Mouse (Mus musculus): Measurements from ENCODE around the gene Brd4. TPM values are rescaled to one million over a fixed set of nuclear protein-coding genes. Genes with fewer than 3 reads are reported as not detected.

The Brd4 gene
- total RNA-seq (2022), result 100 to 1,000 TPM in 3 of 4 experiments, 10 to 100 TPM in 1; 95.4 to 135 (median 109) TPM

DNA sequence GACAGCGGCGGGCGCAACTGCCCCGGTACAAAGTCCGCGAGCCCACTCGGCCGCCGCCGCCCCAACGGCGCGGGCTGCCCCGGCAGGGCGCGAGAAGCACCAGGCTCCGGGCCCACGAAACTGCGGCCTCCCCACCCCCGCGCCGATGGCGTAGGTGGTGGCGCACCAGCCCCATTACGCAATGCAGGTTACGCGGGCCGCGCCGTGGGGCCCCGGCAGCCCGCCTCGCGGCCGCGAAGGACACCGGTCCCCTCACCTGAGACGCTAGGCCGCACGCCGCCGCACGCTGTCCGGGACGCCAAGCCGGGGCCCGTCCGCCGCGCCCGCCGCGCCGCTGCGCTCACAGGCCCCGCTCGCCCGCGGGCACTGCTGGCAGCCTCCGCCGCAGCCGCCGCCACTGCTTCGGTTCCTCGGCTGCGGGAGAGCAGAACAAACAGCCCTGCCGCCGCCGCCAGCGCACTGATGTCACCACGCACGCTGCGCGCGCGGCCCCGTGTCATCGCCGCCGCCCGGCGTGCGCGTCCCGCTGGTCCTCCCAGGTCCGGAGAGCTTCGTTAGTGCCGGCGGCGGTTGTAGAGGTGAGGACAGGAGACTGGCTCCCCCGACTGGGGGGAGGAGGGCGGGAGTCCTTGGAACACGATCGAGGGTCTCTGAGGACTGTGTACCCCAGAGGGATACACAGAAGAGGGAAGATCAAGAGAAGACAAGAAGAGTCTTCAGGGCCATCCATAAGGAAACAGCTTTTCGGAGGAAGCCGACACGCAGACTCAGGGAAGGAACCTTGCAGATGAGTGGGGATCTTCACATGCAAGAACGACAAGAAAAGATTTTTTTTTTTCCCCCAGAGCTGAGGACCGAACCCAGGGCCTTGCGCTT, at the start of gene Brd4:
Brd4 (minus strand) TSS at position 461 of the 876 bp plus-strand sequence.
- DNase-seq, result peak; percentile 86

DNA sequence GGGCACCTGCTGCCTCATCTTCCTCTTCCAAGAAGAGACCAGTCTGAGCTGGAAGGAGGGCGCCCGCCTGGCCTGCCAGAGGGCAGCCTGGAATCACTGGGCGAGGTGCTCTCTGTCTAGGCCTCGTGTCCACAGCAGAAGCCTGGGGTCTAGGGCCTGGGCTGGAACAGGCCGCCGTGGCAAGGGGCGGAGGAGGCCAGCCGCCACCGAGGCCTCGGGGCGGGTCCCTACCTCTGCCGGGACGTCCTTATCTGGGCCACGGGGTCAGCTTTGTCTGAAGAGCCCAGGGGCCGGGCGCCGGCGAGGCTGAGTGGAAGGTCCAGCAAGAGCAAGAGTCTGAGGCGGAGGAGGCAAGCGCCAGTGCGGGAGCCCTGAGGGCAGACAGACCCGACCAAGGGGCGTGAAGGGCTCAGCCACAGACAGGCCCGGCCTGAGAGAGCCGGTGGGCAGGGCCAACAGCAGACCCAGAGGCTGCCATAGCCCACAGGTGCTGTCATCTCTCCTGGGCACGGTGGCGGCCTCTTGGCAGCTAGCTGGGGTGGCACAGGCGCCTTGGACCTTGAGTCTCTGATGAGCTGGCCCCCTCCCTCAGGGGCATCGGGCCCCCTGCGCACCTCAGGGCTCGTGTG, 49.3 kb upstream of the Brd4 start:
- no peak for DNase-seq

DNA sequence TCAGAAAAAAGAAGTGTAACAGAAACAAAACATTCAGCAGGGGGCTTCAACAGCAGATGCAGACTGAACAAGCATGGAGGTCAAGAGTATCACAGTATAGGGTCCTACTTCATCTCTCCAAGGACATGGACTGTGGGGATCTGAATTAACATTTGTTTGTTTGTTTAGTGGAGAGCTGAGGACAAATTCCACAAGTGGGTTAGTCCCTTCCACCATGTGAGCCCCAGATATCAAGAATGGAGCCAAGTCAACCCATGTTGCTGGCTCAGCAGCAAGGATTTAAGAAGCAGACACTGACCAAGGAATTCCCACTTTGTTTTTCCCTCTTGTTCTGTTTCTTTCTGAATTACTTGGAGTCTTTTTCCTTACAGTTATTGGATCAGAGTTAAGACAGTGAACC, 43.0 kb upstream of the Brd4 start:
- no peak for DNase-seq

DNA sequence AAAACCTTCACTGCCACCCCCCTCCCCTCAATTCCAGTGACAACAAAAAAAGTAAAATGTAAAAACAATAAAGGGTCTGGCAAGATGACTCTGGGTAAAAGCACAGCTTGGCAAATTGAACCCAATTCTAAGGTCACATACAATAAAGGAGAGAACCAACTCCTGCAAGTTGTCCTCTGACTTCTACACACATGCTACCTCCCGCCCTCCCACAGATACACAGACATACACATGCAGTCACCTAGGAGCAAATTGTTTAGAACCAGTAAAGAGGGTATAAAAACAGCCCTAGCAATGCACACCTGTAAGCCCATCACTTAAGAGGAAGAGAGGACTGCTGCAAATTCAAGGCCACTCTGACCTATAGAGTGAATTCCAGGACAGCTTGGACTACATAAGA, 38.3 kb upstream of the Brd4 start:
- no peak for DNase-seq

DNA sequence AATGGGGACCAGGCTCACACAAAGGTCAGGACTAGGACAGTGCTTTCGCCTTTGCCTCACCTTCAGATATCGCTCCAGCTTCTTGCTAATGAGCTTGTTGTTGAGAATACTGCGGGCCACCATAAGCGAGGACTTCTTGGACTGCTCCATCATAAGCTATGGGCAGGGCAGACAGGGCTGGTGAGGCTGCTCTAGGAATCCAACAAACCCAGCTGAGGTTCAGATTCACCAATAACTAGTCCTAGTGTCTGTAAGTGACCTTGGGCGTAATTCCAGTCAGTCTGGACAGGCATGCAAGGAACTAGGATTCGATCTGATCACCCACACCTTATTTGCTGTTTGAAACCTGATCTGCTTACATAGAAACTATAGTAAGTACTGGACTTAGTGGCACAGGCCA, 37.3 kb upstream of the Brd4 start:
- no peak for DNase-seq

DNA sequence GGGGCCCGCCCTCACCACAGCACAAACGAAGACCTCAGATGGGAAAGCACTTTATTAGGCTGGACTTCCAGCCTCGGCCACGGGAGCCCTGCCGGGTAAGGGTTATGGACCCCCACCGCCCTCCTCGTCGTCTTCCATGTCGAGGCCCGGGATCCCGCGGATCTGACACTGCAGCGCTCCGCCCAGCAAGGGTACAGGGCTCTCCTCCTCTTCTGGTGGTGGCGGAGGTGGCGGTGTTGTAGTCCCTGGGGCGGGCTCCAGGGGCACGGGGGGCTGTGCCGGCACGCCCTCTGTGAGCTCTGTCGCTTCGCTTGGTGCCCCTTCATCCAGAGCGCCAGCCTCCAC, 36.8 kb upstream of the Brd4 start:
- no peak for DNase-seq

DNA sequence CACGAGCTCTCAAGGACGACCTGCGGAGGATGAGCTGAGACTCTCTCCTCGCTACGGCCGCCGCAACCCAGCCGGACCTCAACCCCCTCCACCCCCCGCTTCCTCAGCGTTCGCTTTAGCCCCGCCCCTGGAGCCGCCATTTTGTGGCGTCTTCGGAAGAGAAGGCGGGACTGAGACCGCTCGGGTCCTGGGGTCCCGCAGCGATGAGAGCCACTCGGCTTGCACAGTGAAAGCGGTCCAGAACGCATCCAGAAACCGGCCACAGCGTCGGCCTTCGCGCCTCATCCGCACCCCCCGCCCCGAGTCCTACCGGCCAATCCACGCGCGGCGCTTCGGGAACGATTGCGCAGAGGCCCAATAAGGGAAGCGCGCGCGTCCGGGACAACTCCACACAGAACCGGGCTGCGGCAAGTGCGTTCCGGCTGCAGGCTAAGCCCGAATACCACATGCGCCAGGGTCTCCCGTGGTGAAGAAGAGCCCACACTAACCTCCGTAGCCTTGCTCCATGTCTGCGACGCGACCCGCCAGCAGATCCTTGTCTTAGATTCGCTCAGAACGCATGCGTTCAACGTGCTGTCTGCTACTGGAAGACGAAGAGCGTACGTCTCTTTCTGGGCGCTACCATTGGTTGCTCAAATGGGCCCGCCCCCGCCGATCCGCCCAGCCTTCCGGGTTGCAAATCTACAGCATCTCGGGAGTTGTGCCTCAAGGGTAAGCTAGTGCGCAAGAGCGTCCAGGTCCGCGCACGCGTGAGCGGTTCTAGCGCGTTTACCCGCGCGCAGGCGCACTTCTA, 36.3 kb upstream of the Brd4 start, which contains the start of gene Akap8:
Akap8 (minus strand) TSS at position 642 of the 793 bp plus-strand sequence.
- peak; percentile 99 for DNase-seq

DNA sequence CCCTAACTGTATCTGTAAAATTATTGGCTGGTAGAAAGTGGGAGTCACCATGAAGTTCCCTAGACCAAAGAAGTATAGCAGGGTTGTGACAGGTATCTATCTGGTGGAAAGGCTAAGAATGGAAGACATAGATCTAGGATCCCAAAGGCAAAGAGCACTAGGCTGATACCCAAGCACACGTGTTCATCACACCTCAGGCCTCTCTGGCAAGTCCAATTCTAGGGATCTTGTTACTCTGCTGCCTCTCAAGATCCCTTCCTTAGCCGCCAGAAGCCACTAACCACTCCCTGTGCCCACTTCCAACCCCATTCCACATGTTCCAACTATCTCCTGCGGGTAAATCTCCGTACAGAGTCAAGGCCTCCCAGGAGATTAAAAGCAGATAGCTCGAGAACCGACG, 35.4 kb upstream of the Brd4 start:
- no peak for DNase-seq

DNA sequence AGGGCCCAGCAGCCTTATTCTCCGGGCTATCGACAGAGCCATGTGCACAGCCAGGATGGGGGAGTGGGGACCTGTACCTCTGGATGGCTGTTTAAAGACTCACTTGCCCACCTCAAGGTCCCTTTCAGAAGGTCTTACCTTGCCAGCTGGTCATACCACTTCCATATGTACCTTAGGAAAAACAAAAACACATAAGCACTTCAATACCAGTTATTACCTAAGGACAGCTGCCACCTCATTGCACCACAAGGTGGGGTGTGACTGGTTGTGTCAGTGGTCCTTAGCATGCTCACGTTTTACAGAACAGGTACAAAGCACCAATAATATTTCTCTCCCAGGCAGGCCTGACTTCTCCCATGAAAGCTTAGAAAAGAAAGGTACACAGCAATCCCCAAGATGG, 33.2 kb upstream of the Brd4 start:
- no peak for DNase-seq

DNA sequence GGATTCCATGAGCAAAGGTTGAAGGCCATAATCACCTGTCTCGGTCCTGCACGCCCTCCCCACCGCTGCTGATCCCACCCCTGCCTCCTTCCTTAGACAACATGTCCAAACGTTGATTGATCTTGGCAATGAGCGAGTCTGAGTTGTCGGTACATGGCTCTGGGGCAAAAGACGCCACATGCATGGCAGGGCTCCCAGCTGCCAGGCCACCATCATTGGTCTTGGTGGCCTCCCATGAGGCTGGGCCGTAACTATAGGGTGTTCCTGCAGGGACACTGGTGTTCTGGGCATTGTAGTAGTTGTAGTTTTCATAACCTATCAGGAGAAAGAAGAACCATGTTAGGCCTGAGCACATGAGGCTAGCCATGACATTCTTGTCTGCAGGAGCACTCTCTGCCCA, 32.5 kb upstream of the Brd4 start:
- no peak for DNase-seq

DNA sequence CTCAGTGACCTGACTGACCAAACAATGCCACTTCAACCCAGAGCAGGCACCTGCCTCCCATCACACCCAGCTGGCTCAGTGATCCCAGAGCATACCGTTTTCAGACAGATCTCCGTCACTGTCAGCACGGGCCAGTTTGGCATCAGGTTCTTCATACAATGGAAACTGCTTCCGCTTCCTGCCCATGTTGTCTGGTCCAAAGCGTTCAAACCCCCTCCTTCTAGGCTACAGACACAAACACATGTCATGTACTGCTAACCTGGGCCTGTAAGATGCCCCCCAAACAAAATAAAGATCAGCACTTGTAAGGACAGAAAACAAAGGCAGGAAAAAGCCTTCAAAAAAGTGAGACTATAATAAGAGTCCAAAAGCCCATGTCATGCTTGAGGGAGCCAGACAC, 31.0 kb upstream of the Brd4 start:
- no peak for DNase-seq

DNA sequence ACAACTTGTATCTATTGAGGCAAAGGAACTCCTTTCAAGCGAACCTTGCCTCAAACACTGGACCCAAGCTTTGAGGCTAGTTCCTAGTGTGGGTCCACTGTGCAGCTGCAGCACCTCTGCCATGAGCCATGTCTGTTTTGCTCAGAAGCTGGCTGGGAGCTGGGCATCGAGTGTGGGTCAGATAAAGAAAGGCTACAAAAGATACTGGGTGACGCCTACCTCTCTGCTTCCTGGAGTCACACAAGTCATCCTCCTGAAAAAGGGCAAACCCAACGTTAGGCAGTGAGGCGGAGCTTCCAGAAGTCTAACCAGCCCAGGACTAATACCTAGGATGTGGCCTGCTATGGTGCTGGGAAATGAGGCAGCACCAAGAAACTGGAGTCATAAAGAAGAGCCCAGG, 29.4 kb upstream of the Brd4 start:
- DNase-seq, result no peak

DNA sequence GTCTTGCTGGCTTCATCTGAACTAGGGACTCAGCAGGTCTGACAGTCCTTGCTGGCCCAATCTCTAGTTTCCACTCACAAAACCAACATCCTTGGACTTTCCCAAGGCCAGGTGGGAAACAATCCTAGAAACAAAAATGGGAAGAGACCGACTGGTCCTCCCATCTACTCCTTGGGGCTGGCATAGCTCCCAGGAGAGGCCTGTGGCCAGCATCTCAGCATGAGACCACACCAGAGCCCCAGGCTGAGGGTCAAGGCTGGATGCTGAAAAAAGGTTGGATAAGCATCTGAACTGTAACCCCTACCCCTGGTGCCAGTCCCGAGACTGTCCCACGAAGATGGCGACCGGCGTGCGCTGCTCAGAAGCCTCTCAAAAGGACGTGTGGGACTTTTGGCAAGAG, 28.3 kb upstream of the Brd4 start:
- no peak for DNase-seq

DNA sequence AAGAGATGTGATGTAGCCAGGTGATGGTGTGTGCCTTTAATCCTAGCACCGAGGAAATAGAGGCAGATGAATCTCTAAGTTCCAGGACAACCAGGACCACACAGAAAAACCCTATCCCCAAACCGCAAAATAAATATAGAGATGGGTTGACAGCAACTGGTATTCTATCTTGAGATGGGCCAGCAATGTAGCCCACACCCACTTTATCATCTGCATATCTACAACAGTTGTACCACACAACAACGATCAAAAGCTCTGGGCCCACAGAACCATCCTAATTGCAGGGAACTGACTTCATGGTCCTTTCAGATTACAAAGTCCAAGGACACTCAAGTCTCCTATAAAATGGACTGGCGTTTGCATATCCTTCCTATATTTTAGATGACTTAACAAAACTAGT, 23.4 kb upstream of the Brd4 start:
- no peak for DNase-seq

DNA sequence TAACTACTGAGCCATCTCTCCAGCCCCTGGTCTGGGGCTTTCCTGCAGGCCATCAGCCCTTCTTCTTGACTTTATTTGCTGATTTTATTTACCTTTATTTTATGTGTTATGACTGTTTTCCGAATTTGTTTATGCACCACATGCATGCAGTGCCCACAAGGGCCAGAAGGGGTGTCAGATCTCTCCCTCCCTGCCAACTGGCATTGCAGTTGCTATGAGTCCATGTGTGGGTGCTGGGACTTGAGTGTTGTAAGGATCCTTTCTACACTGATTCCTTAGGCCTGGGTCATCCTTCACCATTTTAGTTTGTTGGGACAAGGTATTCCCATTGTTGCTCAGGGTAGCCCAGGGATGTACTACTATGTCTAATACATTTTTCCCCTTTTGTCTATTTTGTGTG, 13.6 kb upstream of the Brd4 start:
- no peak for DNase-seq

DNA sequence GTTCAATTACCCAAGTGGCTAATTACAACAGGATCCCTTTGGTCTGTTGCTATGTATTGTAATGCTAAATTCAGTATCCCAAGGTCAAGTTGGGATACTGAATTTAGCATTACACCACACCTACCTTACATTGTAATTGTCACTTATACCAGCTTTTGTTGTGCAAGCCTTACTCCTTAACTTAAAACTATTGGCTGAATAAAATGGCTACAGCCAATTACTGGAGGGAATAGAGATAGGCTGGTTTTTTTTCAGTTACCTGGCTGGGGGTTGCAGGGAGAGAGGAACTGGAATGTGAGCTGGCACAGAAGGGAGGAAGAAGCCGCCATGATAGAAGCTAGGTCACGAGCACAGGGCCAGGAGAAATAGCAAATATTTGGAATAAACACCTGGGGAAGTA, 11.4 kb upstream of the Brd4 start:
- no peak for DNase-seq

DNA sequence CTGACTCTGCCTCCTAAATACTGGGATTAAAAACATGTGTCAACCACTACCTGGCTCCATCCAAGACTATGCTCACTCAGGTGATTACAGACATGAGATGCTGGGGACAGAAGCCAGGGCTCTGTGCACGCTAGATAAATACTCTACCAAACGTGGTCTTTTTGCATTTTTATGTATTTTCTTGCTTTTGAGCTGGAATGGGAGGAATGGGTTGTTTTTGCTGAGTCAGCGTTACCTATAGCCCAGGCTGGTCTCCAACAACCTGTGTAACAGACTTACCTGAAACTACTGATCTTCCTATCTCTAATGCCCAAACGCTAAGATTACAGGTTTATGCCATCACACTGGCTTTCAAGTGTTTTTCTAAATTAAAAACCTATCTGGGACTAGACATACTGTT, 10.6 kb upstream of the Brd4 start:
- DNase-seq, result no peak

DNA sequence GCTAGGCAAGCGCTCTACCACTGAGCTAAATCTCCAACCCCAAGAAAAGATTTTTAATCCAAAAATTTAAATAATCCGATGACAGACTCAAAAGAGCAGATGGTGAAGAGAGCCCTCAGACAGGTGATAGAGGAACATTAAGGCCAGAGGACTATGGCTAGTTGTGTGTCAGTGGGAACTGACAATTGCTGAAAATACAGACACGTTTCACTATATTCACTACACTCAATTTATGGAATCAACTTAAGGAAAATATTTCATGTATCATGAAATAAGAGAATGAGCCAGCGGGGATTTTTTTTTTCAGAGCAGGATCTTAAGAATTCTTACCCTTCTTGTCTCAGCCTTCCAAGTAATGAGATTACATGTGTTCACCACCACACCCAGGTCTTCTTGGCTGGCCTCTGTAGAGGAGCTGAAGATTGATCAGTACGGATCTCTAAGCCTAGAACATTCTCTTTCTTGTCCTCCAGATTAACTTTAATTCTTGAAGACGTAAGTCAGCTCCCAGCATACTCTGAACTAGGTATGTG, 682 bp upstream of the Brd4 start:
- DNase-seq, result no peak

DNA sequence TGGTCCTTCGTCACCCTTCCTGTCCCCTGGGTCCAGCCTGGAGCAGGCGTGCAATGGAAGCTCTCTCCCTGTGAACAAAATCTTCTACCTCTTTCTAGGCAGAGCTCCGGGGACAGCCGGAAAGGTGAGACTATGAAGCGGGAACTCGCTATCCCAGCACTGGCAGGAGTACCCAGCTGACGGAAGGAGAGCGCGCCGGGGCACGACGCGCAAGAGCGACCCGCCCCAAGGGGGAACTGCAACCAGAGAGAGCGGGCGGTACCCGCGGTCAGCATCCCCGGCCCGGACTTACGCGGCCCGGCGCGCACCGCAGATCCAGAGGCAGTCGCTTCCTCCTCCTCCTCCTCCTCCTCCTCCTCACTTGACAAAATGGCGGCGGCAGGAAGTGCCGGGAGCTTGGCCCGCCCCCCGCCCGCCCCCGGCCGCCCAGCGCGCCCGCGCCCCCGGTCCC, 726 bp downstream of the Brd4 start:
- peak; percentile 42 for DNase-seq

DNA sequence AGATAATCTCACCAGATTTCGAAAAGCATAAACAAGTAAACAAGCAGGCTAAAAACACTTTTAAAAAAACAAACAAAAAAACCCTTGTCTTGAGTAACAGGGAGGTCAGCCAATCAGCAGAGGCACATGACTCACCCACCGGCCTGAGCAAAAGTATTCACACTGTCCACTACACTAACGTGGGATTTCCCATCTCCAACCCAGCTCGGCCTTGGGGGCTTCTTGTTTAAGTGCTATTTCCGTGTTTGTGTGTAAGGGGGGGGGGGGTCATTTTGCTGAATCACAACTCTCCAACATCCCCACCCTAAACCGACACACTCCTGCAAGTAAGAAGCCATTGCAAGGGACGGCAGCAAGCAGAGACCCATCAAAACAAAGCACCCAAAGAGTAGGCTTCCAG, 1.2 kb downstream of the Brd4 start:
- peak; percentile 55 for DNase-seq

DNA sequence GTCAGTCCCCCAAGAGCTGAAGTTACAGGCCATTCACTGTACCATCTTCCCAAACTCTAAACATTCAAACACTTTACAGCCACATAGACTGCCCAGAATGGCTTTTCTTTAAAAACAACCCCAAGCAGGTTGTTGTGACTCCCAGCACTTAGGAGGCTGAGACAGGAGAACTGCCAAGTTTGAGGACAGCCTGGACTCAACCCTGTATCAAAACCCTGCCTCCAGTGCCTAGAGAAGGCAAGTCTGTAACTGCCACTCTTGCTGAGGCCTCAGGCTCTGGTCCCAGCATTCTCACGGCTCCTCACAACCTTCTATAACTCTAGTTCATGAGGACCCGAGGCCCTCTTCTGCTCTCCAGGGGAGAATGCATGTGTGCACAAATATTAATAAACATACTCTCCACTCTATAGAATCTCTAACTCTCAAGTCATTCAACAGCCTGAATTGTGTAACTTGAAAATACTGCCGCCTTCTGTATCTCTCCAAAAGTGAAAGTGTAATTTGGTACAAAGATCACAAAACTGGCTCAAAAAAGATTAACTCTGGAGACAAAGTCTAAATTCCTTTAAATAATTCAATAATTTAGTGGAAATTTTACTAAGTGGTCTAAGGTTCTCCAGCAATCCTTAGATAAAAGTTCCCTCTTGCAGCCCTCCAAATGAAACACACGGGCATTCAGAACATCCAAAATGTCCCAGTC, 2.8 kb downstream of the Brd4 start:
- no peak for DNase-seq

DNA sequence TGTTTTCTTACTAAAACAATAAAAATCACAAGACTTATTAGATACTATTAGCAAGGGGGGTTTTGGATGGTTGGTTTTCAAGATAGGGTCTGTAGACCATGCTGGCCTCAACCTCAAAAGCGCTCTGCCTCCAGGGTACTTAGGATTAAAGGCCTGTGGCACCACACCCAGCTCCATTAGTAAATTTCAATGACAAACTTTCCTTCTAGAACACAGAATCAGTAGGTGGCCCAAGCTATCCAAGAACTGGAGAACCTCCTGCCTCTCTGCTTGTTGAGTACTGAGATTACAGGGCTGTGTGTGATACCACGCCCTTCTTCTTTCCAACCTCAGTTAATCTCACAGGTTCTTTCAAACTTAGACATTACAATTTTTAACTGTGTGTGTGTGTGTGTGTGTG, 3.4 kb downstream of the Brd4 start:
- no peak for DNase-seq
